Mouse (Mus musculus): Measurements from ENCODE around the gene Bsdc1.
"Not testable (repeated sequence)": the region's sequence is repeated elsewhere in the genome, so short reads cannot be mapped to it uniquely, and the experiment has no call there.

The Bsdc1 gene

GRCm38 (mm10) chr4:129511413-129512096 is 50.2 kb downstream of the Bsdc1 start:
- DNase-seq (ENCODE audit: extremely low spot score, low read depth, low spot score): no peak

- no peak for DNase-seq (ENCODE audit: extremely low spot score, low read depth, low spot score)
Measured at GRCm38 (mm10) chr4:129513086-129513767, 51.8 kb downstream of the Bsdc1 start, which contains the start of gene Marcksl1. TSS of gene Marcksl1 (plus strand) at chr4:129513581.

- no peak for DNase-seq (ENCODE audit: extremely low spot score, low read depth, low spot score)
Measured at GRCm38 (mm10) chr4:129513891-129514290, 52.5 kb downstream of the Bsdc1 start.

- no peak for DNase-seq (ENCODE audit: extremely low spot score, low read depth, low spot score)
Measured at GRCm38 (mm10) chr4:129514300-129514898, 53.0 kb downstream of the Bsdc1 start.

GRCm38 (mm10) chr4:129516925-129517324 is 55.5 kb downstream of the Bsdc1 start:
- no peak for DNase-seq (ENCODE audit: extremely low spot score, low read depth, low spot score)

GRCm38 (mm10) chr4:129518519-129518918 is 57.1 kb downstream of the Bsdc1 start:
- no peak for DNase-seq (ENCODE audit: extremely low spot score, low read depth, low spot score)

GRCm38 (mm10) chr4:129525338-129525737 is 64.0 kb downstream of the Bsdc1 start:
- DNase-seq (ENCODE audit: extremely low spot score, low read depth, low spot score): no peak

GRCm38 (mm10) chr4:129525889-129526288 is 64.5 kb downstream of the Bsdc1 start:
- no peak for DNase-seq (ENCODE audit: extremely low spot score, low read depth, low spot score)

- DNase-seq (ENCODE audit: extremely low spot score, low read depth, low spot score): not testable (repeated sequence)
Measured at GRCm38 (mm10) chr4:129528901-129529300, 67.5 kb downstream of the Bsdc1 start.
